Mouse (Mus musculus) lung, postnatal 14 days (tissue): ENCODE results near the gene Tm2d1.
A peak's percentile ranks its signal among the peaks of the same experiment; 100 is the strongest.
"Not testable (repeated sequence)": the region's sequence is repeated elsewhere in the genome, so short reads cannot be mapped to it uniquely, and the experiment has no call there.

Experiments
- DNase-seq: peaks from one replicate; pipeline ENCODE4 v3.0.0; 2021

The Tm2d1 gene

GRCm38 (mm10) chr4:98382716-98383424 is at the start of gene Tm2d1:
Tm2d1 (minus strand) TSS chr4:98383306.
- DNase-seq: peak; percentile 82

GRCm38 (mm10) chr4:98428371-98428770 is 45.3 kb upstream of the Tm2d1 start:
- no peak for DNase-seq

- not testable (repeated sequence) for DNase-seq
These were observed 32.0 kb upstream of the Tm2d1 start for GRCm38 (mm10) chr4:98415150-98415549.

GRCm38 (mm10) chr4:98408455-98408854 is 25.3 kb upstream of the Tm2d1 start:
- DNase-seq: no peak

- no peak for DNase-seq
These were observed 21.3 kb upstream of the Tm2d1 start for GRCm38 (mm10) chr4:98404412-98404811.

- no peak for DNase-seq
These were observed 20.4 kb upstream of the Tm2d1 start for GRCm38 (mm10) chr4:98403492-98403891.

GRCm38 (mm10) chr4:98401584-98401962 is 18.5 kb upstream of the Tm2d1 start:
- no peak for DNase-seq

GRCm38 (mm10) chr4:98400926-98401583 is 17.9 kb upstream of the Tm2d1 start:
- no peak for DNase-seq

- DNase-seq: peak; percentile 59
These were observed 12.8 kb upstream of the Tm2d1 start, which contains the start of gene Patj for GRCm38 (mm10) chr4:98395690-98396437. Patj (plus strand) TSS chr4:98395785.

- no peak for DNase-seq
These were observed 12.2 kb upstream of the Tm2d1 start for GRCm38 (mm10) chr4:98395346-98395689.

- DNase-seq: no peak
These were observed 1.9 kb upstream of the Tm2d1 start for GRCm38 (mm10) chr4:98385036-98385435.

- DNase-seq: no peak
These were observed 6.2 kb downstream of the Tm2d1 start for GRCm38 (mm10) chr4:98376943-98377342.

- DNase-seq: peak; percentile 10
These were observed 7.7 kb downstream of the Tm2d1 start for GRCm38 (mm10) chr4:98375401-98375800.

GRCm38 (mm10) chr4:98358034-98358809 is 24.9 kb downstream of the Tm2d1 start:
- no peak for DNase-seq

GRCm38 (mm10) chr4:98348580-98348979 is 34.5 kb downstream of the Tm2d1 start:
- no peak for DNase-seq

GRCm38 (mm10) chr4:98345783-98346182 is 37.3 kb downstream of the Tm2d1 start:
- no peak for DNase-seq

- DNase-seq: peak; percentile 11
These were observed 43.0 kb downstream of the Tm2d1 start for GRCm38 (mm10) chr4:98339992-98340564.

GRCm38 (mm10) chr4:98338636-98339630 is 44.2 kb downstream of the Tm2d1 start:
- no peak for DNase-seq

GRCm38 (mm10) chr4:98337197-98337596 is 45.9 kb downstream of the Tm2d1 start:
- DNase-seq: no peak

- no peak for DNase-seq
These were observed 47.4 kb downstream of the Tm2d1 start for GRCm38 (mm10) chr4:98335726-98336125.

- DNase-seq: peak; percentile 97
These were observed 60.9 kb downstream of the Tm2d1 start for GRCm38 (mm10) chr4:98322223-98322622.
